Mouse (Mus musculus) forebrain, embryonic 12.5 days (tissue): ENCODE data around the gene Tbl3. TPM values are rescaled to one million over a fixed set of nuclear protein-coding genes. Genes with fewer than 3 reads are reported as not detected.

Experiments
- polyA plus RNA-seq: library from polyadenylated mRNA; unstranded; fragments of >200 nt; fragmentation: Nextera tagmentation; extraction: Ambion mirVana; gene quantifications from 2 replicates; pipeline ENCODE4 v1.2.1, GENCODE M21; 2016

Gene Tbl3
- polyA plus RNA-seq, 1 experiment from 2014 or later = 98.0 TPM

Other genes starting within 250 kb of the Tbl3 start
- 34.1 and 37.1 TPM in 2 replicates for gene E4f1, start 237.3 kb downstream of the Tbl3 start, polyA plus RNA-seq
- 59.3 and 60.3 TPM in 2 replicates for gene Pgp, start 237.3 kb downstream of the Tbl3 start, polyA plus RNA-seq
- not detected in 2 replicates for gene Bricd5, start 233.8 kb downstream of the Tbl3 start, polyA plus RNA-seq
- 34.4 and 37.9 TPM in 2 replicates for gene Mlst8, start 228.6 kb downstream of the Tbl3 start, polyA plus RNA-seq
- gene Caskin1, start 219.1 kb downstream of the Tbl3 start, polyA plus RNA-seq = 14.8 and 16.6 TPM in 2 replicates
- 100 and 103 TPM in 2 replicates for gene Traf7, start 179.7 kb downstream of the Tbl3 start, polyA plus RNA-seq
- 1.7 and 1.9 TPM in 2 replicates for gene Rab26, start 173.4 kb downstream of the Tbl3 start, polyA plus RNA-seq
- 15.5 and 17.9 TPM in 2 replicates for gene Pkd1, start 157.8 kb downstream of the Tbl3 start, polyA plus RNA-seq
- 78.4 and 89.3 TPM in 2 replicates for gene Tsc2, start 75.0 kb downstream of the Tbl3 start, polyA plus RNA-seq
- gene Nthl1, start 75.0 kb downstream of the Tbl3 start, polyA plus RNA-seq = 14.5 and 18.8 TPM in 2 replicates
- 18.3 and 21.9 TPM in 2 replicates for gene Slc9a3r2, start 57.3 kb downstream of the Tbl3 start, polyA plus RNA-seq
- gene Npw, start 49.2 kb downstream of the Tbl3 start, polyA plus RNA-seq = not detected in 2 replicates
- gene Zfp598, start 38.0 kb downstream of the Tbl3 start, polyA plus RNA-seq = 25.5 and 26.9 TPM in 2 replicates
- gene Syngr3, start 17.7 kb downstream of the Tbl3 start, polyA plus RNA-seq = 27.8 and 33.5 TPM in 2 replicates
- gene Gfer, start 11.5 kb downstream of the Tbl3 start, polyA plus RNA-seq = 49.1 and 50.2 TPM in 2 replicates
- 1.6 and 2.6 TPM in 2 replicates for gene Noxo1, start 11.4 kb downstream of the Tbl3 start, polyA plus RNA-seq
- gene Rnf151, start 10.4 kb upstream of the Tbl3 start, polyA plus RNA-seq = 0.29 TPM in 1 of 2 replicates, not detected in the other
- gene Rps2, start 10.5 kb upstream of the Tbl3 start, polyA plus RNA-seq = 946 and 1,025 TPM in 2 replicates
- gene Ndufb10, start 16.8 kb upstream of the Tbl3 start, polyA plus RNA-seq = 195 and 201 TPM in 2 replicates
- not detected in 2 replicates for gene Rpl3l, start 20.2 kb upstream of the Tbl3 start, polyA plus RNA-seq
- 18.8 and 19.5 TPM in 2 replicates for gene Msrb1, start 29.0 kb upstream of the Tbl3 start, polyA plus RNA-seq
- gene Hs3st6, start 45.3 kb upstream of the Tbl3 start, polyA plus RNA-seq = 1.1 and 1.7 TPM in 2 replicates
- gene Meiob, start 96.6 kb upstream of the Tbl3 start, polyA plus RNA-seq = not detected in 2 replicates
- 24.8 and 27.1 TPM in 2 replicates for gene Hagh, start 132.5 kb upstream of the Tbl3 start, polyA plus RNA-seq
- gene Fahd1, start 142.7 kb upstream of the Tbl3 start, polyA plus RNA-seq = 17.3 and 17.7 TPM in 2 replicates
- gene Igfals, start 158.3 kb upstream of the Tbl3 start, polyA plus RNA-seq = 0.20 TPM in 1 of 2 replicates, not detected in the other
- gene Nubp2, start 178.7 kb upstream of the Tbl3 start, polyA plus RNA-seq = 62.9 and 64.4 TPM in 2 replicates
- gene Spsb3, start 179.0 kb upstream of the Tbl3 start, polyA plus RNA-seq = 47.3 and 50.7 TPM in 2 replicates
- gene Eme2, start 187.4 kb upstream of the Tbl3 start, polyA plus RNA-seq = 42.7 and 44.6 TPM in 2 replicates
- gene Mrps34, start 187.5 kb upstream of the Tbl3 start, polyA plus RNA-seq = 86.0 and 91.1 TPM in 2 replicates
- 54.9 and 63.0 TPM in 2 replicates for gene Nme3, start 188.8 kb upstream of the Tbl3 start, polyA plus RNA-seq
- 76.5 and 78.2 TPM in 2 replicates for gene Mapk8ip3, start 229.3 kb upstream of the Tbl3 start, polyA plus RNA-seq